Mouse (Mus musculus) forebrain, embryonic 10.5 days (tissue): ENCODE results near the gene Larp4. TPM values are rescaled to one million over a fixed set of nuclear protein-coding genes. Genes with fewer than 3 reads are reported as not detected.

ENCODE experiments used
- DNase-seq: peaks from one replicate; pipeline ENCODE4 v3.0.0-alpha.2; 2017; ENCODE audit warnings: low spot score; ENCODE audit errors: extremely low spot score
- H3K27ac ChIP-seq: fragments of 300-500 bp; sonication (generic); 2 replicates; pipeline ENCODE4 v1.5.1; 2016; ENCODE audit warnings: mild to moderate bottlenecking
- H3K27me3 ChIP-seq: fragments of 300-500 bp; sonication (generic); 2 replicates; pipeline ENCODE4 v1.6.1; 2016; ENCODE audit warnings: mild to moderate bottlenecking; ENCODE audit not compliant: poor library complexity, severe bottlenecking
- H3K36me3 ChIP-seq: fragments of 300-500 bp; sonication (generic); replicated peaks from 2 replicates; pipeline ENCODE4 v1.6.1; 2016; ENCODE audit warnings: mild to moderate bottlenecking, moderate library complexity
- H3K4me1 ChIP-seq: fragments of 300-500 bp; sonication (generic); 2 replicates; pipeline ENCODE4 v1.6.1; 2016
- H3K4me3 ChIP-seq: fragments of 300-500 bp; sonication (generic); 2 replicates; pipeline ENCODE4 v1.5.1; 2016; ENCODE audit warnings: mild to moderate bottlenecking, moderate library complexity
- H3K9me3 ChIP-seq: fragments of 300-500 bp; sonication (generic); 2 replicates; pipeline ENCODE4 v1.6.1; 2016; ENCODE audit warnings: mild to moderate bottlenecking, moderate library complexity
- WGBS: fragments of 180-500 bp; shearing (Covaris S2); methylation state at CpG from one replicate; pipeline ENCODE4 v1.1.7; 2016; 5-methylcytosine and 5-hydroxymethylcytosine counted together
- polyA plus RNA-seq: library from polyadenylated mRNA; unstranded; fragments of >200 nt; fragmentation: Nextera tagmentation; extraction: Ambion mirVana; gene quantifications from 2 replicates; pipeline ENCODE4 v1.2.1, GENCODE M21; 2016

The Larp4 gene
- polyA plus RNA-seq, 1 experiment from 2014 or later = 44.3 TPM

- Histone ChIP-seq H3K36me3 (peaks cover 47% of the 10 kb centered on the region), H3K27ac (no peak overlapping the region), H3K9me3 (no peaks in the 10 kb centered on the region), H3K4me3 (no peak overlapping the region), H3K27me3 (no peaks in the 10 kb centered on the region), H3K4me1 (peaks cover 29% of the 10 kb centered on the region)
- DNase-seq = no peak
- WGBS = 89% methylated on average over 7 of the region's 7 CpGs
Measured at GRCm38 (mm10) chr15:100049496-100050087, 79.7 kb downstream of the Larp4 start.

- H3K9me3 ChIP-seq = no peaks in the 10 kb centered on the region
- no peak overlapping the region for H3K4me3 ChIP-seq
- peaks cover 61% of the 10 kb centered on the region for H3K36me3 ChIP-seq
Measured at GRCm38 (mm10) chr15:100050940-100051339, 81.1 kb downstream of the Larp4 start.

GRCm38 (mm10) chr15:100052726-100053125 is 82.9 kb downstream of the Larp4 start:
- 42% methylated on average over 3 of the region's 3 CpGs for WGBS
- Histone ChIP-seq H3K27ac (no peak overlapping the region), H3K4me1 (peaks cover 15% of the 10 kb centered on the region), H3K4me3 (no peak overlapping the region), H3K36me3 (peaks cover 58% of the 10 kb centered on the region), H3K27me3 (no peaks in the 10 kb centered on the region), H3K9me3 (no peaks in the 10 kb centered on the region)
- DNase-seq = no peak

More at GRCm38 (mm10) chr15:100050940-100051339, 81.1 kb downstream of the Larp4 start:
- peaks cover 21% of the 10 kb centered on the region for H3K4me1 ChIP-seq
- no peak overlapping the region for H3K27ac ChIP-seq
- no peaks in the 10 kb centered on the region for H3K27me3 ChIP-seq
- no peak for DNase-seq
- WGBS = 79% methylated on average over 7 of the region's 7 CpGs

- H3K27me3 ChIP-seq = no peaks in the 10 kb centered on the region
- H3K4me3 ChIP-seq = no peak overlapping the region
- WGBS = 93% methylated on average over 7 of the region's 7 CpGs
- H3K9me3 ChIP-seq = no peaks in the 10 kb centered on the region
- H3K27ac ChIP-seq = no peak overlapping the region
- peaks cover 20% of the 10 kb centered on the region for H3K4me1 ChIP-seq
- DNase-seq = no peak
- H3K36me3 ChIP-seq = peaks cover 32% of the 10 kb centered on the region
Measured at GRCm38 (mm10) chr15:100056397-100056908, 86.6 kb downstream of the Larp4 start.

- peaks cover 28% of the 10 kb centered on the region for H3K36me3 ChIP-seq
- H3K9me3 ChIP-seq = no peaks in the 10 kb centered on the region
- DNase-seq = no peak
- no peaks in the 10 kb centered on the region for H3K27me3 ChIP-seq
- no peak overlapping the region for H3K4me3 ChIP-seq
- H3K27ac ChIP-seq = no peak overlapping the region
- H3K4me1 ChIP-seq = peaks cover 14% of the 10 kb centered on the region
- WGBS = 84% methylated on average over 3 of the region's 3 CpGs
Measured at GRCm38 (mm10) chr15:100057698-100058097, 87.8 kb downstream of the Larp4 start.

- H3K4me1 ChIP-seq = peaks cover 10% of the 10 kb centered on the region; the same call in 1 of the 2 replicates
- no peak overlapping the region for H3K27ac ChIP-seq
- H3K9me3 ChIP-seq = no peaks in the 10 kb centered on the region
- WGBS = 93% methylated on average over 3 of the region's 3 CpGs
- no peak for DNase-seq
- H3K27me3 ChIP-seq = no peaks in the 10 kb centered on the region
- no peak overlapping the region for H3K4me3 ChIP-seq
- H3K36me3 ChIP-seq = peaks cover 28% of the 10 kb centered on the region
Measured at GRCm38 (mm10) chr15:100058143-100058542, 88.3 kb downstream of the Larp4 start.

- H3K4me3 ChIP-seq = no peak overlapping the region
- H3K36me3 ChIP-seq = peaks cover 26% of the 10 kb centered on the region
- no peak for DNase-seq
- 87% methylated on average over 11 of the region's 11 CpGs for WGBS
- peaks cover 8% of the 10 kb centered on the region; the same call in 1 of the 2 replicates for H3K4me1 ChIP-seq
- H3K27ac ChIP-seq = no peak overlapping the region
- no peaks in the 10 kb centered on the region for H3K27me3 ChIP-seq
- H3K9me3 ChIP-seq = no peaks in the 10 kb centered on the region
Measured at GRCm38 (mm10) chr15:100058912-100059311, 89.0 kb downstream of the Larp4 start.

GRCm38 (mm10) chr15:100059626-100060311 is 89.9 kb downstream of the Larp4 start:
- 89% methylated on average over 7 of the region's 7 CpGs for WGBS
- H3K27me3 ChIP-seq = no peaks in the 10 kb centered on the region
- peaks cover 22% of the 10 kb centered on the region for H3K36me3 ChIP-seq
- no peaks in the 10 kb centered on the region for H3K9me3 ChIP-seq
- no peak for DNase-seq
- no peak overlapping the region for H3K27ac ChIP-seq
- H3K4me3 ChIP-seq = no peak overlapping the region
- H3K4me1 ChIP-seq = peaks cover 8% of the 10 kb centered on the region; the same call in 1 of the 2 replicates

GRCm38 (mm10) chr15:100060513-100061140 is 90.8 kb downstream of the Larp4 start:
- peaks cover 8% of the 10 kb centered on the region; the same call in 1 of the 2 replicates for H3K4me1 ChIP-seq
- no peaks in the 10 kb centered on the region for H3K9me3 ChIP-seq
- H3K4me3 ChIP-seq = no peak overlapping the region
- H3K27me3 ChIP-seq = no peaks in the 10 kb centered on the region
- H3K36me3 ChIP-seq = peaks cover 13% of the 10 kb centered on the region
- WGBS = 90% methylated on average over 4 of the region's 4 CpGs
- no peak overlapping the region for H3K27ac ChIP-seq
- no peak for DNase-seq

- Histone ChIP-seq H3K27ac (no peak overlapping the region), H3K27me3 (no peaks in the 10 kb centered on the region), H3K4me1 (peaks cover 8% of the 10 kb centered on the region; the same call in 1 of the 2 replicates), H3K4me3 (no peak overlapping the region), H3K9me3 (no peaks in the 10 kb centered on the region), H3K36me3 (peaks cover 7% of the 10 kb centered on the region)
- WGBS = 91% methylated on average over 3 of the region's 3 CpGs
- DNase-seq = no peak
Measured at GRCm38 (mm10) chr15:100061377-100061776, 91.5 kb downstream of the Larp4 start.

- H3K4me3 ChIP-seq = no peak overlapping the region
- H3K9me3 ChIP-seq = no peaks in the 10 kb centered on the region
- no peak overlapping the region for H3K27ac ChIP-seq
- peaks cover 8% of the 10 kb centered on the region; the same call in 1 of the 2 replicates for H3K4me1 ChIP-seq
- DNase-seq = no peak
- no peaks in the 10 kb centered on the region for H3K27me3 ChIP-seq
- H3K36me3 ChIP-seq = no peaks in the 10 kb centered on the region
- WGBS = 96% methylated on average over 13 of the region's 13 CpGs
Measured at GRCm38 (mm10) chr15:100063229-100063773, 93.4 kb downstream of the Larp4 start.
